Mouse (Mus musculus) thymus, postnatal 14 days (tissue): Measurements from ENCODE around the gene H2-K1.
"Not testable (repeated sequence)": the region's sequence is repeated elsewhere in the genome, so short reads cannot be mapped to it uniquely, and the experiment has no call there.

Source experiments
- DNase-seq: peaks from one replicate; pipeline ENCODE4 v3.0.0; 2021

H2-K1 gene

DNA sequence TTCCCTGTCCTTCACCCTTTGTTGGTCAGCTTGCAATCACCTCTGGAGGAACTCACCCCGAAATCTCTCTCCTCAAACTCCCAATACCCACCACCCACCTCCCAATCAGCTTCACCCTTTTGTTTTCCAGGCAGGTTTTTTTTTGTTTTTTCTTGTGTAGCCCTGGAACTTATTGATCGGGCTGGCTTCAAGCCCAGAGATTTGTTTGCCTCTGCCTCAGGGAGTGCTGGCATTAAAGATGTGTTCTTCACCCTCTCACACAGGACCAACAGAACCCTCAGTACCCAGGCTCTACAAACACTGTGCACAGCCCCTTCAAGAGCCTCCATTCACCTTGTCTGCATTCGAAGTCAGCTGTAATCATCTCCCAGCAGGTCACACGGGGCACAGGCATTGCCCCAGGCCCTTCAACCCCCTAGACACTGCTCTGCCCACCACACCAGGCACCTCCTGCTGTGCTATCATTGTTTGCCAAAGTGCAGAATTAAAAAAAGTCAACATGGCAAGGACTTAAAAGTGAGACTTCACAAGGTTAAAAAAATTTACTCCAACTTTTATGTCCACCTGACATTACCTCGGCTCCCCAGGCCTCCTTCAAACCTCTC is 46.1 kb downstream of the H2-K1 start:
- no peak for DNase-seq

- DNase-seq = no peak
Observed at GRCm38 (mm10) chr17:33953310-33953709, 46.8 kb downstream of the H2-K1 start.

DNA sequence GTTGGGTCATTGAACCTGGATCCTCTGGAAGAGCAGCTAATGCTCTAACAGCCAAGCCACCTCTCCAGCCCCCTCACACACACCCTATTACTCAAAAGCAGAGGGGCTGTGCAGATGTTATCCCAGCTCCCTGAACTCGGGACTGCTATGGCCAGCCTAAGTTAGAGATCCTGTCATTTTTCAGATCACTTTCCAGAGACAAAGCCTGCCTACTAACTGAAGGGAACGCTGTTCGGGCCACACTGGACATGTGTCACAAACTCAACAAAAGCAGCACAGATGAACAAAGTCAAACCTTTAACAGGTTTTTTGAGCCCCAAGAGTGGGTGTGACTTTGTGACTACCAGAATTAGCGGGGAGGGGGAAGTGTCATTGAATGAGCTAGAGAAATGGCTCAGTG is 47.3 kb downstream of the H2-K1 start:
- DNase-seq = no peak

- DNase-seq = not testable (repeated sequence)
Observed at GRCm38 (mm10) chr17:33952015-33952414, 48.1 kb downstream of the H2-K1 start.

DNA sequence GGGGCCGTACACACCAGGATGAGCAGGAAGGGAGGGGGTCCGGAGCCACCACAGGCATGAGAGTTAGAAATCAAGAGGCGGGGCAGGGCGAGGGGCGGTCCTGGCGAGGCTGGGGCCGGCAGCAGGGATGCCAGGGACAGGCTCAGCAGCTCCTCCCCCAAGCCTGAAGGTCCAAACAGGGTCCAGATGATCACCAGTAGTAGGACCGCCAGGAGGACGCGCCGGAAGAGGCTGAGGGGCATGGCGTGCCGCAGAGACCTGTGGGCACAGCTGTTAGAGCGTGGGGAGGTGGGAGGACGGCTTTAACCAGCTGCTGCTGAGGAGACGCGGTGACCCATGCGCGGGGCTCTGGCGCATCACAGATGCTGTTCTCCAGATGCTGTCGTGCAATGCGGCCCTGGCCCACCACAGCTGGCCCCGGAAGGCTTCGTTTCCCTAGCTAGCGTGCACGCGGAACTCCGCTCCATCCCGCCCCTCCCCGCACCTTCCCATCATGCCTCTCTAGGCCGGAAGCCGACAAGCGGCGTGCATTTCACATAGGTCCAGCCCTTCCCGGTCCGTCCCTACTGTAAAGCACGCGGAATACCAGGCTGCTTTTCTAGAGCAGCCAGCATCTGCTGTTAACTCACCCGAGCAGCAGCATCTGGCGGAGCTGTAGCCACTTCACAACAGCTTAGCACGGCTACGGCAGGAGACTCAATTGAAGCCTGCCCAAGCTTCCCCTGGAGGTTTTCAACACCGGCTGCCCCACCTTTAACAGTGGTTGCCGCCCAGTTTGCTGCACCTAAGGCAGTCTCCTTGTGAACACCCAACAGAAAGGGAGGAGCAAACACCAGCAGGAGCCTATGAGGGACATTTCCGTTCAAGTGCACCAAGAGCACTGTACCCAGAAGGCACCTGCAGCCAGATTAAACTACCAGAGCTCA is 48.9 kb downstream of the H2-K1 start, which contains the start of gene B3galt4:
TSS of gene B3galt4 (minus strand) at position 468 of the 926 bp plus-strand sequence.
- DNase-seq = peak; percentile 85

DNA sequence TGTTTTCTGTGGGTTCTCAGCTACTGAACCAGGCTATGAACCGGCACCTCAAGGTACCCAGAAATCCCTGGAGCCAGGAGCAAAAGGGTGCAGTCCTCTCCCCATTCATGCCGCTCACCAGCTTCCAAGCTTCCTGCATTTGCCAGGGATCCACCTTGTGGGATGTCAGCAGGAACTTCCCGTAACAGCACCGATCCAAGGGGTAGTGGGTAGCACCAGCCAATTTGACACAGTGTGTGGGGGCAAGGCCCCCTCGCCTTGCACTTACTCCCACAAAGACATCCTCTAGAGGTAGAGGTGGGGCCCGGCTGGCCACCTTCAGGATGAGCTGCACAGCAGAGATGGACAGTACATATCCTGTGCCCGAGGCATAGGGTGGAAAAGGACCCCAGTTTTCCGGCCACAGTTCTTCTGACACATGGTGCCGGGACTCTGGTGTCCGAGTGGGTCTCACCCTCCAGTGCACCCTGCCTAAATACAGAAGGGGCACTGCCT is 50.0 kb downstream of the H2-K1 start:
- no peak for DNase-seq

DNA sequence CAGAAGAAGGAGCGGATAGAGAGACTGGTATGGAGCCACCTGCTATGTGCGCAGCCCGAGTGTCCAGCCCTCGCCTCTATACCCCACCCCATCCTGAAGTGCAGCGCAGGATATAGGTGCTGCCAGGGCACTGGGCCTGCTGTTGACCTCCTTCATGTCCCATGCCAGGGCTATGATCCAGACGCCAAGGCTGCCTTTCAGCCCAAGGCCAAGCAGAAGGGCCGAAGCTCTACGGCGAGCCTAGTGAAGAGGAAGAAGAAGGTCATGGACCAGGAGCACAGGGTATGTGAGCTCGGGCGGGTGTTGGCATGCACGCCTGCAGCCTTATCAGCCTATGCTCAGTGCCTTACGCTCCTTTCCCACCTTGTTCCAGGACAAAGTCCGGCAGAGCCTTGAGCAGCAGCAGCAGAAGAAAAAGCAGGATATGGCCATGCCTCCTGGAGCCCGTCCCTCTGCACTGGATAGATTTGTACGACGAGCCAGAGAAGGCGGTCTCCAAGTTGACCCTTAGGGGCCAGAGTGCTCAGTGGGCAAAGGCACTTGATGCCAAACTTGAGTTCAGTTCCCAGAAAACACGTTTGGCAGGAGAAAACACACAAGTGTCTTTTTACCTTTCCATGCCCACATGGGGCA is 51.1 kb downstream of the H2-K1 start:
- no peak for DNase-seq

DNA sequence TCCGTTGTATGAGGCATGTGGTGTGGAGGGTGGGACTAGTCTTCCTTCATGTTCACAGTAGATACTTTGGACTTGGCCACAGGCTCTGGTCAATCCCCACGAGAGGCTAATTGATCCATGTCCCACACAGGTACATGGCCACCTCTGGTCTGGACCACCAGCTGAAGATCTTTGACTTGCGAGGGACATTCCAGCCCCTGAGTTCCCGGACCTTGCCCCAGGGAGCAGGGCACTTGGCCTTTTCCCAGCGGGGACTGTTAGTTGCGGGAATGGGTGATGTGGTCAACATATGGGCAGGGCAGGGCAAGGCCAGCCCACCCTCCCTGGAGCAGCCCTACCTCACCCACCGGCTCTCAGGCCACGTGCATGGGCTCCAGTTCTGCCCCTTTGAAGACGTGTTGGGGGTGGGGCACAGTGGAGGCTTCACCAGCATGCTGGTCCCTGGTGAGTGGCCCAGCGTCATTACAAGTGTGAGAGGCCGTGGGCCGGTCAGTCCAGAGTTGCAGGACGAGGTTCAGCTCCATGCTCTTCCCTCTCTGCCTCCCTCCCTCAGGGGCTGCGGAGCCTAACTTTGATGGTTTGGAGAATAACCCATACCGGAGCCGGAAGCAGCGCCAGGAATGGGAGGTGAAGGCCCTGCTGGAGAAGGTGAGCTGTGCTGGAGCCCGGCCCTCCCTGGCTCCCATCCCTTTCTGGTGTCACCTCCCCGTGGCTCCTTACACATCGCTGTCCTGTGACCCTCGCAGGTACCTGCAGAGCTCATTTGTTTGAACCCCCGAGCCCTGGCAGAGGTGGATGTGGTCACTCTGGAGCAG is 51.9 kb downstream of the H2-K1 start:
- DNase-seq = no peak

GRCm38 (mm10) chr17:33947430-33948089 is 52.6 kb downstream of the H2-K1 start:
- DNase-seq = peak; percentile 70
